Mouse (Mus musculus): ENCODE data around the gene Ptov1.
"Not testable (repeated sequence)": the region's sequence is repeated elsewhere in the genome, so short reads cannot be mapped to it uniquely, and the experiment has no call there.

Ptov1 gene

GRCm38 (mm10) chr7:44888256-44889105 is 18.9 kb upstream of the Ptov1 start:
- in situ Hi-C loops (cut with MboI, MseI) = no loop called here

- in situ Hi-C loops (cut with MboI, MseI) = no loop called here
Measured at GRCm38 (mm10) chr7:44886964-44887363, 17.4 kb upstream of the Ptov1 start.

GRCm38 (mm10) chr7:44884637-44885036 is 15.0 kb upstream of the Ptov1 start:
- in situ Hi-C loops (cut with MboI, MseI) = no loop called here

- in situ Hi-C loops (cut with MboI, MseI) = no loop called here
Measured at GRCm38 (mm10) chr7:44883036-44883435, 13.4 kb upstream of the Ptov1 start.

GRCm38 (mm10) chr7:44877833-44878232 is 8.2 kb upstream of the Ptov1 start:
- in situ Hi-C loops (cut with MboI, MseI) = no loop called here

GRCm38 (mm10) chr7:44871774-44872173 is 2.2 kb upstream of the Ptov1 start:
- in situ Hi-C loops (cut with MboI, MseI) = not testable (repeated sequence)

- in situ Hi-C loops (cut with MboI, MseI) = no loop called here
Measured at GRCm38 (mm10) chr7:44871181-44871580, 1.6 kb upstream of the Ptov1 start.

GRCm38 (mm10) chr7:44870614-44871013 is 1.0 kb upstream of the Ptov1 start:
- in situ Hi-C loops (cut with MboI, MseI) = no loop called here

- in situ Hi-C loops (cut with MboI, MseI) = no loop called here
Measured at GRCm38 (mm10) chr7:44868919-44869696, 480 bp downstream of the Ptov1 start.

- in situ Hi-C loops (cut with MboI, MseI) = no loop called here
Measured at GRCm38 (mm10) chr7:44868465-44868864, 1.1 kb downstream of the Ptov1 start.

- in situ Hi-C loops (cut with MboI, MseI) = no loop called here
Measured at GRCm38 (mm10) chr7:44867802-44868201, 1.8 kb downstream of the Ptov1 start.

- in situ Hi-C loops (cut with MboI, MseI) = no loop called here
Measured at GRCm38 (mm10) chr7:44867010-44867702, 2.4 kb downstream of the Ptov1 start.

GRCm38 (mm10) chr7:44866276-44867009 is 3.1 kb downstream of the Ptov1 start:
- in situ Hi-C loops (cut with MboI, MseI) = no loop called here

- in situ Hi-C loops (cut with MboI, MseI) = no loop called here
Measured at GRCm38 (mm10) chr7:44864595-44865542, 4.7 kb downstream of the Ptov1 start.

- in situ Hi-C loops (cut with MboI, MseI) = no loop called here
Measured at GRCm38 (mm10) chr7:44863982-44864494, 5.5 kb downstream of the Ptov1 start.

GRCm38 (mm10) chr7:44863210-44863609 is 6.4 kb downstream of the Ptov1 start:
- in situ Hi-C loops (cut with MboI, MseI) = no loop called here

GRCm38 (mm10) chr7:44862434-44862833 is 7.2 kb downstream of the Ptov1 start:
- in situ Hi-C loops (cut with MboI, MseI) = no loop called here

- in situ Hi-C loops (cut with MboI, MseI) = no loop called here
Measured at GRCm38 (mm10) chr7:44861429-44861816, 8.2 kb downstream of the Ptov1 start.

- in situ Hi-C loops (cut with MboI, MseI) = no loop called here
Measured at GRCm38 (mm10) chr7:44860576-44861428, 8.8 kb downstream of the Ptov1 start.
